ENCODE assay signal across 21 mouse cellular contexts in the genomic region with DNA sequence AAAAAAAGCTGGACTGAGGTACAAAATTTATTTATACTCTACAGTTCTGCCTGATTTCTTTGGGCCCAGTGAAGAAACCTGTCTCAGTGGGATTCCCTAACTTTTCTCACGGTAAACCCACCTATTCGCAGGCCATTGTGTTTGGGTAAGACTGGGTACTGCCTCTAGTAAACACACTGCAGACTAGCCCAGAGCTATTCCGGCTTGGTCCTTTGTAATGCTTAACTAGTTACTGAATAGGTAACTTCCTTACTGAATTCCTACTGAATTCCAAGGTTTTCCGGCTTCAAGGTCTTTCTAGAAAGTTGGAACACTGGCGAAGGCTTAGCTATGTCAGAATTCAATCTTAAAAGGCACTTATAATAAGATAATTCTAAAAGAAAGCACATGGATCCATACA.
DNase-seq lines count a peak whose midpoint lies in the region; ATAC-seq lines count a peak whose summit lies in the region.
"Had no signal": no experiment of that assay in that cellular context is flagged by ENCODE, and none has a peak within 500 bp of the region (broad histone marks: within the 10 kb centered on the region; RNA-seq: fewer than 3 reads in every experiment).

No protein-coding gene starts in this region.

- no peaks in the 10 kb centered on the region for H3K9me3 ChIP-seq in midbrain, embryonic 13.5 days
- H3K9me3 ChIP-seq in hindbrain, embryonic 11.5 days (ENCODE audit: control insufficient read depth, low read length) = no peaks in the 10 kb centered on the region
- H3K9me3 ChIP-seq: embryonic facial prominence, embryonic 12.5 days; forebrain, embryonic 13.5 days; forebrain, embryonic 15.5 days; G1E had no signal

- no peak overlapping the region for H3K4me2 ChIP-seq in midbrain, embryonic 13.5 days (replicated peaks)
- H3K4me2 ChIP-seq in hindbrain, embryonic 11.5 days (replicated peaks; ENCODE audit: low read depth, low read length) = no peak overlapping the region
- H3K4me2 ChIP-seq: embryonic facial prominence, embryonic 12.5 days; forebrain, embryonic 13.5 days; forebrain, embryonic 15.5 days had no signal

- 85% methylated on average over 5 of the region's 5 CpGs for WGBS in midbrain, embryonic 13.5 days
- WGBS in hindbrain, embryonic 11.5 days = 76% methylated on average over 5 of the region's 5 CpGs

- H3K4me1 ChIP-seq in midbrain, embryonic 13.5 days (replicated peaks) = no peaks in the 10 kb centered on the region
- H3K4me1 ChIP-seq in hindbrain, embryonic 11.5 days (replicated peaks; ENCODE audit: control insufficient read depth, insufficient read depth, low read length) = no peaks in the 10 kb centered on the region
- H3K4me1 ChIP-seq: embryonic facial prominence, embryonic 10.5 days; embryonic facial prominence, embryonic 12.5 days; forebrain, embryonic 13.5 days; forebrain, embryonic 15.5 days had no signal

- no peak overlapping the region for H3K4me3 ChIP-seq in midbrain, embryonic 13.5 days (replicated peaks)
- no peak overlapping the region for H3K4me3 ChIP-seq in hindbrain, embryonic 11.5 days (ENCODE audit: low read depth, low read length)
- H3K4me3 ChIP-seq: embryonic facial prominence, embryonic 10.5 days; embryonic facial prominence, embryonic 12.5 days; forebrain, embryonic 13.5 days; forebrain, embryonic 15.5 days had no signal

- H3K27me3 ChIP-seq in midbrain, embryonic 13.5 days = no peaks in the 10 kb centered on the region
- H3K27me3 ChIP-seq in hindbrain, embryonic 11.5 days (ENCODE audit: control insufficient read depth, insufficient read depth, low read length) = no peaks in the 10 kb centered on the region
- H3K27me3 ChIP-seq: embryonic facial prominence, embryonic 12.5 days; forebrain, embryonic 13.5 days; forebrain, embryonic 15.5 days; Patski had no signal

- no peak for ATAC-seq in midbrain, embryonic 13.5 days
- no peak for ATAC-seq in hindbrain, embryonic 11.5 days (ENCODE audit: low FRiP score)
- ATAC-seq: activated CD4-positive, CD25-positive, alpha-beta regulatory T cell, adult 4 months; forebrain, embryonic 13.5 days; forebrain, embryonic 15.5 days; forebrain, postnatal 0 days; Patski had no signal

- DNase-seq in ES-CJ7 (ENCODE audit: low read depth, low spot score) = peak; percentile 86
- peak; percentile 97 for DNase-seq in R1 (ENCODE audit: low read depth, low spot score)
- no peak for DNase-seq in hindbrain, embryonic 11.5 days (ENCODE audit: low spot score)
- no peak for DNase-seq in frontal cortex, postnatal 36 days (ENCODE audit: low spot score in 2 of 2)
- DNase-seq: adrenal gland, adult 8-10 months; adrenal gland, postnatal 14 days; adrenal gland, postnatal 36 days; cerebellum, adult 11-12 months; cerebellum, adult 2 months; cerebellum, adult 9-10 months; cerebellum, postnatal 10 days; cerebellum, postnatal 25 days; forebrain, postnatal 0 days had no signal

- no peaks in the 10 kb centered on the region for H3K36me3 ChIP-seq in midbrain, embryonic 13.5 days
- H3K36me3 ChIP-seq in hindbrain, embryonic 11.5 days (ENCODE audit: control insufficient read depth, insufficient read depth, low read length) = no peaks in the 10 kb centered on the region
- H3K36me3 ChIP-seq: embryonic facial prominence, embryonic 10.5 days; embryonic facial prominence, embryonic 12.5 days; forebrain, embryonic 15.5 days; G1E had no signal

- no peak overlapping the region for H3K9ac ChIP-seq in midbrain, embryonic 13.5 days (replicated peaks)
- no peak overlapping the region for H3K9ac ChIP-seq in hindbrain, embryonic 11.5 days (ENCODE audit: low read depth, low read length)
- H3K9ac ChIP-seq: embryonic facial prominence, embryonic 12.5 days; forebrain, embryonic 13.5 days; forebrain, embryonic 15.5 days; forebrain, postnatal 0 days had no signal

- no peak overlapping the region for H3K27ac ChIP-seq in midbrain, embryonic 13.5 days
- H3K27ac ChIP-seq in hindbrain, embryonic 11.5 days (ENCODE audit: low read depth, low read length) = no peak overlapping the region
- H3K27ac ChIP-seq: embryonic facial prominence, embryonic 10.5 days; embryonic facial prominence, embryonic 12.5 days; forebrain, embryonic 13.5 days; forebrain, embryonic 15.5 days had no signal

Comparison
In these comparisons a context has a peak if more than half of its experiments do, and no peak if none do; other contexts are left out.
1. DNase-seq: peak in ES-CJ7 (single experiment) and R1 (single experiment); none in hindbrain, embryonic 11.5 days (single experiment) and frontal cortex, postnatal 36 days (0 of 2).